Mouse (Mus musculus): ENCODE results near the gene Gys2. TPM values are rescaled to one million over a fixed set of nuclear protein-coding genes. Genes with fewer than 3 reads are reported as not detected.

The Gys2 gene
- polyA plus RNA-seq, 1 experiment from 2014 or later = 0.11 TPM

DNA sequence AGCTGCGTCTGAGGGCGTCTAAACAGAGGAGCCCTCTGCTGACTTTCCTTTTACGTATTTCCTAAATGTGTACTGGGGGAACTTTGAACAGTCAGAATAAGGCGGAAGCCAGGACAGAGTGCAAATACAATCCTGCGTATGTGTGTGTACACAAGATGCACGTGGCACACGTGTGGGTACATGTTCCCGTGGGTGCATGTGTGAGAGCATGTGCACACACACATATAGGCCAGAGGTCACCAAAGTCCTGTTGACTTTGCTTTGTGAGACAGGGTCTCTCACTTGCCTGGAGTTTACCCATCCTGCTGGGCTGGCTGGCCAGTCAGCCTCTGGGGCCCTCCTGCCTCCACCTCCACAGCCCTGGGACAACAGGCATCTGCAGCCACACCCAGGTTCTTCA is 1.8 kb downstream of the Gys2 start:
- H3K27me3 ChIP-seq (ENCODE audit: control insufficient read depth, insufficient read depth, low read length) = no peaks in the 10 kb centered on the region

GRCm38 (mm10) chr6:142469602-142470001 is 3.3 kb downstream of the Gys2 start:
- no peak overlapping the region for H3K4me2 ChIP-seq (ENCODE audit: low read depth, low read length)
- no peak for ATAC-seq (replicated peaks; ENCODE audit: extremely low read depth, insufficient read depth, low FRiP score)
- H3K9me3 ChIP-seq (replicated peaks; ENCODE audit: control insufficient read depth, low read length) = no peaks in the 10 kb centered on the region
- H3K27me3 ChIP-seq (ENCODE audit: control insufficient read depth, insufficient read depth, low read length) = no peaks in the 10 kb centered on the region
- WGBS = 43% methylated on average over 4 of the region's 4 CpGs
- no peak overlapping the region for H3K27ac ChIP-seq (ENCODE audit: low read length)
- H3K4me3 ChIP-seq (ENCODE audit: low read length) = no peak overlapping the region
- no peak overlapping the region for H3K9ac ChIP-seq (ENCODE audit: low read length)
- H3K4me1 ChIP-seq (ENCODE audit: control insufficient read depth, insufficient read depth, low read length) = no peaks in the 10 kb centered on the region
- no peaks in the 10 kb centered on the region for H3K36me3 ChIP-seq (ENCODE audit: control insufficient read depth, insufficient read depth)

More for the DNA sequence above, 1.8 kb downstream of the Gys2 start:
- H3K4me1 ChIP-seq (ENCODE audit: control insufficient read depth, insufficient read depth, low read length) = no peaks in the 10 kb centered on the region
- no peak overlapping the region for H3K4me3 ChIP-seq (ENCODE audit: low read length)
- H3K9ac ChIP-seq (ENCODE audit: low read length) = no peak overlapping the region
- no peaks in the 10 kb centered on the region for H3K9me3 ChIP-seq (replicated peaks; ENCODE audit: control insufficient read depth, low read length)
- 77% methylated on average over 8 of the region's 8 CpGs for WGBS
- ATAC-seq (replicated peaks; ENCODE audit: extremely low read depth, insufficient read depth, low FRiP score) = no peak
- no peak overlapping the region for H3K4me2 ChIP-seq (ENCODE audit: low read depth, low read length)
- no peaks in the 10 kb centered on the region for H3K36me3 ChIP-seq (ENCODE audit: control insufficient read depth, insufficient read depth)
- no peak overlapping the region for H3K27ac ChIP-seq (ENCODE audit: low read length)

GRCm38 (mm10) chr6:142462194-142462593 is 10.7 kb downstream of the Gys2 start:
- Histone ChIP-seq H3K9me3 (replicated peaks; ENCODE audit: control insufficient read depth, low read length) (no peaks in the 10 kb centered on the region), H3K27me3 (ENCODE audit: control insufficient read depth, insufficient read depth, low read length) (no peaks in the 10 kb centered on the region), H3K27ac (ENCODE audit: low read length) (no peak overlapping the region), H3K36me3 (ENCODE audit: control insufficient read depth, insufficient read depth) (no peaks in the 10 kb centered on the region), H3K4me3 (ENCODE audit: low read length) (no peak overlapping the region), H3K4me2 (ENCODE audit: low read depth, low read length) (no peak overlapping the region), H3K9ac (ENCODE audit: low read length) (no peak overlapping the region), H3K4me1 (ENCODE audit: control insufficient read depth, insufficient read depth, low read length) (no peaks in the 10 kb centered on the region)
- WGBS = 60% methylated on average over 6 of the region's 6 CpGs
- no peak for ATAC-seq (replicated peaks; ENCODE audit: extremely low read depth, insufficient read depth, low FRiP score)

- no peak overlapping the region for H3K27ac ChIP-seq (ENCODE audit: low read length)
- no peak for ATAC-seq (replicated peaks; ENCODE audit: extremely low read depth, insufficient read depth, low FRiP score)
These were observed 13.8 kb downstream of the Gys2 start for GRCm38 (mm10) chr6:142459017-142459678.

GRCm38 (mm10) chr6:142458010-142458409 is 14.9 kb downstream of the Gys2 start:
- no peaks in the 10 kb centered on the region for H3K9me3 ChIP-seq (replicated peaks; ENCODE audit: control insufficient read depth, low read length)
- no peak overlapping the region for H3K4me2 ChIP-seq (ENCODE audit: low read depth, low read length)
- no peak overlapping the region for H3K9ac ChIP-seq (ENCODE audit: low read length)
- no peak for ATAC-seq (replicated peaks; ENCODE audit: extremely low read depth, insufficient read depth, low FRiP score)
- H3K4me3 ChIP-seq (ENCODE audit: low read length) = no peak overlapping the region
- no peaks in the 10 kb centered on the region for H3K27me3 ChIP-seq (ENCODE audit: control insufficient read depth, insufficient read depth, low read length)
- no peaks in the 10 kb centered on the region for H3K36me3 ChIP-seq (ENCODE audit: control insufficient read depth, insufficient read depth)
- 71% methylated on average over 7 of the region's 7 CpGs for WGBS
- H3K27ac ChIP-seq (ENCODE audit: low read length) = no peak overlapping the region
- H3K4me1 ChIP-seq (ENCODE audit: control insufficient read depth, insufficient read depth, low read length) = no peaks in the 10 kb centered on the region

More at GRCm38 (mm10) chr6:142459017-142459678, 13.8 kb downstream of the Gys2 start:
- H3K4me2 ChIP-seq (ENCODE audit: low read depth, low read length) = no peak overlapping the region
- H3K27me3 ChIP-seq (ENCODE audit: control insufficient read depth, insufficient read depth, low read length) = no peaks in the 10 kb centered on the region
- H3K4me3 ChIP-seq (ENCODE audit: low read length) = no peak overlapping the region
- no peaks in the 10 kb centered on the region for H3K4me1 ChIP-seq (ENCODE audit: control insufficient read depth, insufficient read depth, low read length)
- WGBS = 71% methylated on average over 14 of the region's 14 CpGs
- no peaks in the 10 kb centered on the region for H3K36me3 ChIP-seq (ENCODE audit: control insufficient read depth, insufficient read depth)
- H3K9me3 ChIP-seq (replicated peaks; ENCODE audit: control insufficient read depth, low read length) = no peaks in the 10 kb centered on the region
- H3K9ac ChIP-seq (ENCODE audit: low read length) = no peak overlapping the region

DNA sequence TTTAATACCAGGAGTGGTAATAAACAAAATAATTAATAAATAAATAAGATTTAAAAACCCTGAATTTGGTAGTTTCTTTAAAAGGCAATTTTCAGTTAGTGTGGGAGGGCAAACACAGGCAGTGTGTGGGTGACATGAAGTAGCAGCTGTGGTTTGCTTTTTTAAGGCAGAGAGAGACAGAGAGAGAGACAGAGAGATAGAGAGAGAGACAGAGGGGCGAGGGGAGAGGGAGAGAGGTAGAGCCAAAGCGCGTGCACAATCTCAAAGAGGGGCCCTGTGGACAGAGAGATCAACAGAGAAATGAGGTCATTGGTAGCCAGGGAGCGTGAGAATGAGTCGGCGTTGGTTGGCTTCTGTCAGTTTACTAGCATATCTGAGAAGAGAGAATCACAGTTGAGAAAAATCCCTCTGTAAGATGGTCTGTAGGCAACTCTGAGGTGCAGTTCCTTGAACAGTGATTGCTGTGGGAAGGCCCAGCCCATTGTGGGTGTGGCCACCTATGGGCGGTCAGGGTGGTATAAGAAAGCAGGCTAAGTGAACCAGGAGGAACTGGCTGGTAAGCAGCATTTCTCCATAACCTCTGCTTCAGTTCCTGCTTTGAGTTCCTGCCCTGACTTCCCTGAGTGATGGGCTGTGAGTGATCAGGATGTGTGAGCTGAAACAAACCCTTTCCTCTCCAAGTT is 17.5 kb downstream of the Gys2 start:
- no peaks in the 10 kb centered on the region for H3K27me3 ChIP-seq (ENCODE audit: control insufficient read depth, insufficient read depth, low read length)
- no peak; the same call in 1 of the 2 replicates for ATAC-seq (replicated peaks; ENCODE audit: extremely low read depth, insufficient read depth, low FRiP score)
- no peaks in the 10 kb centered on the region for H3K4me1 ChIP-seq (ENCODE audit: control insufficient read depth, insufficient read depth, low read length)
- H3K4me2 ChIP-seq (ENCODE audit: low read depth, low read length) = no peak overlapping the region
- 53% methylated on average over 7 of the region's 7 CpGs for WGBS
- no peak overlapping the region for H3K27ac ChIP-seq (ENCODE audit: low read length)
- H3K9me3 ChIP-seq (replicated peaks; ENCODE audit: control insufficient read depth, low read length) = no peaks in the 10 kb centered on the region
- no peak overlapping the region for H3K4me3 ChIP-seq (ENCODE audit: low read length)
- H3K36me3 ChIP-seq (ENCODE audit: control insufficient read depth, insufficient read depth) = no peaks in the 10 kb centered on the region
- no peak overlapping the region for H3K9ac ChIP-seq (ENCODE audit: low read length)

GRCm38 (mm10) chr6:142453311-142453710 is 19.6 kb downstream of the Gys2 start:
- Histone ChIP-seq H3K36me3 (ENCODE audit: control insufficient read depth, insufficient read depth) (no peaks in the 10 kb centered on the region), H3K9me3 (replicated peaks; ENCODE audit: control insufficient read depth, low read length) (no peaks in the 10 kb centered on the region), H3K4me2 (ENCODE audit: low read depth, low read length) (no peak overlapping the region), H3K27ac (ENCODE audit: low read length) (no peak overlapping the region), H3K4me1 (ENCODE audit: control insufficient read depth, insufficient read depth, low read length) (no peaks in the 10 kb centered on the region), H3K4me3 (ENCODE audit: low read length) (no peak overlapping the region), H3K9ac (ENCODE audit: low read length) (no peak overlapping the region), H3K27me3 (ENCODE audit: control insufficient read depth, insufficient read depth, low read length) (no peaks in the 10 kb centered on the region)
- WGBS = 76% methylated on average over 2 of the region's 2 CpGs
- peak; percentile 56; the same call in 1 of the 2 replicates for ATAC-seq (replicated peaks; ENCODE audit: extremely low read depth, insufficient read depth, low FRiP score)

DNA sequence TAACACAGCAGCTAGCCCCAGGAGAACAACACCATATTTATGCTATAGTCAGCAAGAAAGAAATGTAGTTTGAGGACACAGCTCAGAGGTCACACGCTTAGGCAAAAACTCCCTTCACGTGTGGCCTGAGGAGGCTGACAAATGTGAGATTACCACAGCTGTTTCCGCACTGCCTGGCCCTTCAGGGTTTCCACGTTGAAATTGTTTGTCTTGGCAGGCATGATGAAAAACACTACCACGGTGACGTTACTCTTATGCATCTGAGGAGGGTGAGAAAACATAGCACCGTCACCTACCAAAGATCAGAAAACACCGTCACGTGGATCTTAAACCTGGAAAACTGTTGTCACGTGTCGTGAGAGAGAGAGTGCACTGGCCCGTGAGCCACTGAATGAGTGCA is 21.5 kb downstream of the Gys2 start:
- H3K36me3 ChIP-seq (ENCODE audit: control insufficient read depth, insufficient read depth) = no peaks in the 10 kb centered on the region
- H3K9me3 ChIP-seq (replicated peaks; ENCODE audit: control insufficient read depth, low read length) = no peaks in the 10 kb centered on the region
- ATAC-seq (replicated peaks; ENCODE audit: extremely low read depth, insufficient read depth, low FRiP score) = no peak
- no peak overlapping the region for H3K9ac ChIP-seq (ENCODE audit: low read length)
- no peak overlapping the region for H3K4me3 ChIP-seq (ENCODE audit: low read length)
- H3K27me3 ChIP-seq (ENCODE audit: control insufficient read depth, insufficient read depth, low read length) = no peaks in the 10 kb centered on the region
- 50% methylated on average over 12 of the region's 12 CpGs for WGBS
- no peak overlapping the region for H3K27ac ChIP-seq (ENCODE audit: low read length)
- H3K4me2 ChIP-seq (ENCODE audit: low read depth, low read length) = no peak overlapping the region
- no peaks in the 10 kb centered on the region for H3K4me1 ChIP-seq (ENCODE audit: control insufficient read depth, insufficient read depth, low read length)

- H3K4me3 ChIP-seq (ENCODE audit: low read length) = no peak overlapping the region
These were observed 43.8 kb downstream of the Gys2 start for GRCm38 (mm10) chr6:142429072-142429471.

More at GRCm38 (mm10) chr6:142429072-142429471, 43.8 kb downstream of the Gys2 start:
- no peaks in the 10 kb centered on the region for H3K4me1 ChIP-seq (ENCODE audit: control insufficient read depth, insufficient read depth, low read length)
- no peaks in the 10 kb centered on the region for H3K9me3 ChIP-seq (replicated peaks; ENCODE audit: control insufficient read depth, low read length)
- no peaks in the 10 kb centered on the region for H3K27me3 ChIP-seq (ENCODE audit: control insufficient read depth, insufficient read depth, low read length)
- no peaks in the 10 kb centered on the region for H3K36me3 ChIP-seq (ENCODE audit: control insufficient read depth, insufficient read depth)
- no peak overlapping the region for H3K27ac ChIP-seq (ENCODE audit: low read length)
- H3K9ac ChIP-seq (ENCODE audit: low read length) = no peak overlapping the region
- H3K4me2 ChIP-seq (ENCODE audit: low read depth, low read length) = no peak overlapping the region
- ATAC-seq (replicated peaks; ENCODE audit: extremely low read depth, insufficient read depth, low FRiP score) = no peak

Data from heart, embryonic 16.5 days (tissue).